Mouse (Mus musculus): Measurements from ENCODE around the gene Rftn1.

The Rftn1 gene

GRCm38 (mm10) chr17:50093356-50093755, 97.1 kb downstream of the Rftn1 start:
- DNase-seq (ENCODE audit: low spot score) = no peak

GRCm38 (mm10) chr17:50092848-50093247, 97.6 kb downstream of the Rftn1 start:
- DNase-seq (ENCODE audit: low spot score) = no peak

- no peak for DNase-seq (ENCODE audit: low spot score)
Observed at GRCm38 (mm10) chr17:50091829-50092228, 98.6 kb downstream of the Rftn1 start.

- DNase-seq (ENCODE audit: low spot score) = no peak
Observed at GRCm38 (mm10) chr17:50089725-50090124, 100.7 kb downstream of the Rftn1 start.

GRCm38 (mm10) chr17:50088054-50088453, 102.4 kb downstream of the Rftn1 start:
- DNase-seq (ENCODE audit: low spot score) = no peak

GRCm38 (mm10) chr17:50086887-50087286, 103.6 kb downstream of the Rftn1 start:
- no peak for DNase-seq (ENCODE audit: low spot score)

GRCm38 (mm10) chr17:50084721-50085120, 105.8 kb downstream of the Rftn1 start:
- DNase-seq (ENCODE audit: low spot score) = no peak

GRCm38 (mm10) chr17:50083937-50084336, 106.5 kb downstream of the Rftn1 start:
- DNase-seq (ENCODE audit: low spot score) = no peak

- DNase-seq (ENCODE audit: low spot score) = no peak
Observed at GRCm38 (mm10) chr17:50082947-50083346, 107.5 kb downstream of the Rftn1 start.

- DNase-seq (ENCODE audit: low spot score) = no peak
Observed at GRCm38 (mm10) chr17:50081647-50082046, 108.8 kb downstream of the Rftn1 start.

- no peak for DNase-seq (ENCODE audit: low spot score)
Observed at GRCm38 (mm10) chr17:50080991-50081390, 109.5 kb downstream of the Rftn1 start.

- DNase-seq (ENCODE audit: low spot score) = no peak
Observed at GRCm38 (mm10) chr17:50078749-50079148, 111.7 kb downstream of the Rftn1 start.

GRCm38 (mm10) chr17:50072982-50073965, 117.2 kb downstream of the Rftn1 start:
- DNase-seq (ENCODE audit: low spot score) = no peak

- no peak for DNase-seq (ENCODE audit: low spot score)
Observed at GRCm38 (mm10) chr17:50071602-50071988, 118.9 kb downstream of the Rftn1 start.

- no peak for DNase-seq (ENCODE audit: low spot score)
Observed at GRCm38 (mm10) chr17:50070822-50071601, 119.5 kb downstream of the Rftn1 start.

GRCm38 (mm10) chr17:50069897-50070636, 120.4 kb downstream of the Rftn1 start:
- no peak for DNase-seq (ENCODE audit: low spot score)

- DNase-seq (ENCODE audit: low spot score) = no peak
Observed at GRCm38 (mm10) chr17:50069205-50069604, 121.3 kb downstream of the Rftn1 start.

- DNase-seq (ENCODE audit: low spot score) = no peak
Observed at GRCm38 (mm10) chr17:50068681-50069138, 121.8 kb downstream of the Rftn1 start.

- no peak for DNase-seq (ENCODE audit: low spot score)
Observed at GRCm38 (mm10) chr17:50067774-50068680, 122.4 kb downstream of the Rftn1 start.

GRCm38 (mm10) chr17:50066822-50067713, 123.4 kb downstream of the Rftn1 start:
- DNase-seq (ENCODE audit: low spot score) = peak; percentile 30
